Mouse (Mus musculus) neural tube, embryonic 14.5 days (tissue): ENCODE results near the gene B830017H08Rik. TPM values are rescaled to one million over a fixed set of nuclear protein-coding genes. Genes with fewer than 3 reads are reported as not detected.

Experiments
- ATAC-seq: fragments of 200-750 bp; cut with Nextera tagmentation; 2 replicates; pipeline ENCODE4 v1.8.0; 2017; ENCODE audit warnings: low read depth, mild to moderate bottlenecking, moderate TSS enrichment, moderate library complexity
- H3K27ac ChIP-seq: fragments of 300-500 bp; sonication (generic); 2 replicates; pipeline ENCODE4 v1.5.1; 2014; ENCODE audit warnings: low read depth, mild to moderate bottlenecking, control low read depth, low read length, moderate library complexity, mixed read lengths
- H3K27me3 ChIP-seq: fragments of 300-500 bp; sonication (generic); 2 replicates; pipeline ENCODE4 v1.6.1; 2014; ENCODE audit warnings: low read length; ENCODE audit not compliant: control insufficient read depth, insufficient read depth
- H3K36me3 ChIP-seq: fragments of 300-500 bp; sonication (generic); 2 replicates; pipeline ENCODE4 v1.6.1; 2014; ENCODE audit warnings: low read length, mixed read lengths; ENCODE audit not compliant: control insufficient read depth, insufficient read depth
- H3K4me1 ChIP-seq: fragments of 300-500 bp; sonication (generic); 2 replicates; pipeline ENCODE4 v1.6.1; 2014; ENCODE audit warnings: low read length; ENCODE audit not compliant: control insufficient read depth, insufficient read depth
- H3K4me2 ChIP-seq: fragments of 300-500 bp; sonication (generic); 2 replicates; pipeline ENCODE4 v1.6.1; 2014; ENCODE audit warnings: mild to moderate bottlenecking, low read depth, low read length, control low read depth
- H3K4me3 ChIP-seq: fragments of 300-500 bp; sonication (generic); 2 replicates; pipeline ENCODE4 v1.5.1; 2014; ENCODE audit warnings: low read depth, low read length, control low read depth, mixed read lengths
- H3K9ac ChIP-seq: fragments of 300-500 bp; sonication (generic); replicated peaks from 2 replicates; pipeline ENCODE4 v1.6.1; 2014; ENCODE audit warnings: low read depth, mild to moderate bottlenecking, control low read depth, low read length, mixed read lengths
- H3K9me3 ChIP-seq: fragments of 300-500 bp; sonication (generic); 2 replicates; pipeline ENCODE4 v1.6.1; 2016; ENCODE audit warnings: low read length; ENCODE audit not compliant: control insufficient read depth
- WGBS: fragments of 180-500 bp; shearing (Covaris S2); extraction: QIAGEN DNeasy Blood & Tissue Kit; methylation state at CpG from one replicate; pipeline ENCODE4 v1.1.7; 2014; 5-methylcytosine and 5-hydroxymethylcytosine counted together
- polyA plus RNA-seq: library from polyadenylated mRNA; unstranded; fragments of >200 nt; fragmentation: Nextera tagmentation; extraction: Ambion mirVana; gene quantifications from 2 replicates; pipeline ENCODE4 v1.2.1, GENCODE M21; 2014

B830017H08Rik gene
- polyA plus RNA-seq, 1 experiment from 2014 or later, result 6.5 TPM

DNA sequence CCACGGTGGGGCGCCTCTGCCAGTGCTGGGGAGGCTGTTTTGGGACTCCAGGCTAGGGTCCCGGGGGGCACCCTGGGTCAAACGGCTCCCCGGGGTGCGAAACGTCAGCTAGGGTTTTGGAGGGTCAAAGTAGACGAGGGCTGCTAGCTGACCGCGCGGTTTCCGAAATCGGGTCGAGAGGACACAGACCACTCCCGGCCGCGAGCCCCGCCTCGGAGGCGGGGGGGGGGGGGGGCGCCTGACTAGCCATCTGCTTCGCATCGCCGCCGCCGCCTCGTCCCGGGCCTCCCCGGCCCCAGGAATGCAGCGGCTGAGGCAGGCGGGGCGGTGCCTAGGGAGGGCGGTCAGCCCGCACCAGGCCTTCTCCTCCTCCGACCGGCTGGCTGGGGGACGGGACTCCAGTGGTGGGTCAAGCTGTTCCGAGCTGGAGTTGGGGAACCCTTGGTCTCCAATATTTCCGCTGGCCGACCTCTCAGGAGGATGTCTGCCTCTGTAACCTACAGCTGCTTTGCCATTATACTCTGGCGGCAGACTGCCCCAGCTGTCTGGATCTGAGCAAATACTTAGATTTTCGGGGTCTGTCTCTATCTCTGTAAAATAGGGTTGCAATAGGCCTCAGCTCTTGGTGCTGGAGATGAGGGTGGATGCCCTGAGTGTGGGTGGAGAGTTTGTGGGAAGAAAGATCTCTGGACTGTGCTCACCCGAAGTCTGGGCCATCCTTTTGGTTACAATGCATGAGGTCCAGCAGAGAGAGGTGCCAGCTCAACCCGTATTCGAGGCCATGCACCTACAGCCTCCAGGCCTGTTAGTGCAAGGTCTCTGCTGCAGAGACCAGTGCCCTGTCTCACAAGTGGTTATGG lies 34.4 kb upstream of the B830017H08Rik start:
- peak overlapping the region; percentile 39; the same call in 1 of the 2 replicates for H3K4me3 ChIP-seq
- H3K9ac ChIP-seq, result peak overlapping the region; percentile 53; the same call in 1 of the 2 replicates
- H3K9me3 ChIP-seq, result no peaks in the 10 kb centered on the region
- ATAC-seq, result no peak
- 1% methylated on average over 23 of the region's 45 CpGs for WGBS
- H3K4me1 ChIP-seq, result peaks cover 28% of the 10 kb centered on the region
- H3K36me3 ChIP-seq, result no peaks in the 10 kb centered on the region
- peak overlapping the region; percentile 76 for H3K4me2 ChIP-seq
- H3K27ac ChIP-seq, result no peak overlapping the region
- peaks cover 72% of the 10 kb centered on the region for H3K27me3 ChIP-seq

DNA sequence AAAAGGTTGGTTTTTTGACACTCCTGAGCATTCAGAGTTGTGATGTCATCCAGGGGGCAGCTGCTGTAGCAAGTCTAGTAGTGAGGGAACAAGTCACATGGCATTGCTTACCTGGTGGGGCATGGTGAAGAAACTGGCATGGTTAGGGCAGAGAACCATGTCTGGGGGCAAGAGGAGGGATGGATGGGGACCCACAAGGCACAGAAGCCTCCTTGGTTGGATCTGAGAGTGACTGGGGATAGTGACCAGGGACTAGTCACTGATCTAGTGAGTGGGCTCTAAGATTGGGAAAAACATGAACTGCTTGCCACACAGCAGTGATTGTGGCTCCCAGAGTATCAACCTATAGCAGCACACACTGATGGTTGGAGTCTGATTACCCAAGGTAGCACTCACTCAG lies 33.3 kb upstream of the B830017H08Rik start:
- no peak overlapping the region for H3K27ac ChIP-seq
- no peak for ATAC-seq
- H3K9ac ChIP-seq, result no peak overlapping the region
- no peaks in the 10 kb centered on the region for H3K9me3 ChIP-seq
- H3K36me3 ChIP-seq, result no peaks in the 10 kb centered on the region
- no peak overlapping the region for H3K4me2 ChIP-seq
- H3K4me1 ChIP-seq, result peaks cover 33% of the 10 kb centered on the region
- H3K27me3 ChIP-seq, result peaks cover 82% of the 10 kb centered on the region
- H3K4me3 ChIP-seq, result no peak overlapping the region

DNA sequence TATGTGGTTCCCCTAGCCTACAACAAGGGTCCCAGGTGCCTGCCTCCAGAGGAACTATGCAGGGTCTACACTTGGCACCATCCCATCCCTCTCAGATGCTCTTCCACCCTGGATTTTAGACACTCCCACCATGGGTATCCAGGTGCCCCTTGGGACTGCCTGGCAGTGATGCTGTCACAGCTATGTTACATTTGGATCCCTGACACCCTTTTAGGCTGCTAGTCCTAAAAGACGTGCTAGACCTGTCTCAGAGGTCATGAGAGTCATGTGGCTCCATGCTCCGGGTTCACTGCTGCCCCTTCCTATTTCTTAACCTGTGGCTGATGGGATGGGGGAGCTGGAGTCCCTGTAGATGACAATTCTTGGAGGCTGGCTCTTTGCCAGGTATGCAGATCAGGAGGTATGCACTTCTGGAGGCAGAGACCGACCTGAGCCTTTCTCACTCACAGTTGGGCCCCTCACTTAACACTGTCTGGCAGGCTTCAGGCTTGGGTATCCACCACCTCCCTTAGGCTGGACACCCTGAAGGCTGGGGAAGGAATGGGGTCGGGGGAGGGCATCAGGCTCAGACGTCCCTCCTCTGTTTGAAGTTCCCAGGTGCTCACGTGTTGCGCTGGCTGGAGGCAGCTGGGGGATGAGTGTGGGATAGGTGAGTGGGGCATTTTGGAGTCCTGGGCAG lies 31.0 kb upstream of the B830017H08Rik start:
- Histone ChIP-seq H3K36me3 (no peaks in the 10 kb centered on the region), H3K27ac (no peak overlapping the region), H3K4me1 (peaks cover 39% of the 10 kb centered on the region), H3K4me2 (no peak overlapping the region), H3K9ac (no peak overlapping the region), H3K27me3 (peaks cover 86% of the 10 kb centered on the region), H3K9me3 (no peaks in the 10 kb centered on the region), H3K4me3 (peak overlapping the region; percentile 31; the same call in 1 of the 2 replicates)
- 5% methylated on average over 7 of the region's 7 CpGs for WGBS
- no peak for ATAC-seq

DNA sequence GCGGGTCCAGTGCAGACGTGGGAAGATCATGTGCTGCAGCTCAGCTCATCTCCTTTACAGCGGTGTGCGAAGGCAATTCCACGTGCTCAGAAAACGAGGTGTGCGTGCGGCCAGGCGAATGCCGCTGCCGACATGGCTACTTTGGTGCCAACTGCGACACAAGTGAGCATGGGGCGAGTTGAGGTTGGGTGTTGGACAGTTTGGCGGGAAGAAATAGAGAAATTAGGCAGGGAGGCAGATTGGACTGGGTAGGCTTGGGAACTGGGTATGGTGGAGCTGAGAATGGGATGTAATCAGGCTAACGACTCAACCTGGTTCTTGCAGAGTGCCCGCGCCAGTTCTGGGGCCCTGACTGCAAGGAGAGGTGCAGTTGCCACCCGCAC lies 30.5 kb upstream of the B830017H08Rik start:
- peak overlapping the region; percentile 28; the same call in 1 of the 2 replicates for H3K9ac ChIP-seq
- no peak overlapping the region for H3K27ac ChIP-seq
- peak overlapping the region; percentile 31 for H3K4me3 ChIP-seq
- H3K36me3 ChIP-seq, result no peaks in the 10 kb centered on the region
- peaks cover 82% of the 10 kb centered on the region for H3K27me3 ChIP-seq
- 6% methylated on average over 18 of the region's 18 CpGs for WGBS
- no peak for ATAC-seq
- H3K4me1 ChIP-seq, result peaks cover 34% of the 10 kb centered on the region
- peak overlapping the region; percentile 55 for H3K4me2 ChIP-seq
- no peaks in the 10 kb centered on the region for H3K9me3 ChIP-seq

DNA sequence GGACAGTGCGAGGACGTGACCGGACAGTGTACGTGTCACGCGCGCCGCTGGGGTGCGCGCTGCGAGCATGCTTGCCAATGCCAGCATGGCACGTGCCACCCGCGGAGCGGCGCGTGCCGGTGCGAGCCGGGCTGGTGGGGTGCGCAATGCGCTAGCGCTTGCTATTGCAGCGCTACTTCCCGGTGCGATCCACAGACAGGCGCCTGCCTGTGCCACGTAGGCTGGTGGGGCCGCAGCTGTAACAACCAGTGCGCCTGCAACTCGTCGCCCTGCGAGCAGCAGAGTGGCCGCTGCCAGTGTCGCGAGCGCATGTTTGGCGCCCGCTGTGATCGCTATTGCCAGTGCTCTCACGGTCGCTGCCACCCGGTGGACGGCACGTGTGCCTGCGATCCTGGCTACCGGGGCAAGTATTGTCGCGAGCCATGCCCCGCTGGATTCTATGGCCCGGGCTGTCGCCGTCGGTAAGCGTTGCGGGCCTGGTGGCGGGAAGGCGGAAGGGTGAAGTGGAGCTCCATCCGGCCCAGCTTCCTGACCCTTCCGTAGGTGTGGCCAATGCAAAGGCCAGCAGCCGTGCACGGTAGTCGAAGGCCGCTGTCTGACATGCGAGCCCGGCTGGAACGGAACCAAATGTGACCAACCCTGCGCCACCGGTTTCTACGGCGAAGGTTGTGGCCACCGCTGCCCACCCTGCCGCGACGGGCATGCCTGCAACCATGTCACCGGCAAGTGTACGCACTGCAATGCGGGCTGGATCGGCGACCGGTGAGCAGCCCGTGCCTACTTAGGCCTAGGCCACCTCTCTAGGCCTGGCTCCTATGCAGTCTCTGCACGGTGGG lies 29.9 kb upstream of the B830017H08Rik start:
- H3K27me3 ChIP-seq, result peaks cover 77% of the 10 kb centered on the region
- H3K4me3 ChIP-seq, result peak overlapping the region; percentile 31
- no peaks in the 10 kb centered on the region for H3K36me3 ChIP-seq
- peak overlapping the region; percentile 55 for H3K4me2 ChIP-seq
- no peaks in the 10 kb centered on the region for H3K9me3 ChIP-seq
- 0 out of 2 replicates have a peak, but pooled peaks have one; percentile 9 for ATAC-seq
- WGBS, result 2% methylated on average over 83 of the region's 83 CpGs
- H3K9ac ChIP-seq, result peak overlapping the region; percentile 28
- no peak overlapping the region for H3K27ac ChIP-seq
- H3K4me1 ChIP-seq, result peaks cover 35% of the 10 kb centered on the region

DNA sequence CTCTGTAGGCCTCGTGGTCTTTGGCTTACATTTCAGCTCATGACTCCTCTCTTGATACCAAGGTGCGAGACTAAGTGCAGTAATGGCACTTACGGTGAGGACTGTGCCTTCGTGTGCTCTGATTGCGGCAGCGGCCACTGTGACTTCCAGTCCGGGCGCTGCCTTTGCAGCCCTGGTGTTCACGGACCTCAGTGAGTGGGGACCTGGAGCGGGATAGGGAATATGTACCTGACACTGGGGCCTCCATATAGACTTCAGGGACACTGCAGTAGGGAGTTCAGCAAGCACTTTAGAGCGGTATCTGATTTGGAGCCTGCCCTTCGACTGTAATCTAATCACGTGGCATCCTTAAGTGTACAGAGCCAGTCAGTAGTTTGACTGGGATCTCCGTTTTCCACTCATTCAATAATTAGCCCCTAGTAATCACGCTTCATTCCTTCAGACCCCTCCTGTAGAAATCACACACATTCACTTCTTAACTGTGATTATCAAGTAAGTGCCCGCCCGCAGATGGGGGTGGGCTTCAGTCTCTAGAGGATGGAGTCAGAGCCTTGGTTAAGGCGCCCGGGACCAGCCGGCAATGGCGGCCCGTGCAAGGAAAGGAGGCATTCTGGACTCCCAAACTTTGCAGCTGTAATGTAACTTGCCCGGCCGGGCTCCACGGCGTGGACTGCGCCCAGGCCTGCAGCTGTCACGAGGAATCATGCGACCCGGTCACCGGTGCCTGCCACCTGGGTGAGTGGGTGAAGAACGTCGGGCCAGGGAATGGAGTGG lies 29.1 kb upstream of the B830017H08Rik start:
- Histone ChIP-seq H3K9me3 (no peaks in the 10 kb centered on the region), H3K9ac (no peak overlapping the region), H3K4me3 (peak overlapping the region; percentile 31), H3K27me3 (peaks cover 71% of the 10 kb centered on the region), H3K4me2 (peak overlapping the region; percentile 55), H3K27ac (no peak overlapping the region), H3K36me3 (no peaks in the 10 kb centered on the region), H3K4me1 (peaks cover 29% of the 10 kb centered on the region)
- ATAC-seq, result no peak
- 9% methylated on average over 33 of the region's 33 CpGs for WGBS

DNA sequence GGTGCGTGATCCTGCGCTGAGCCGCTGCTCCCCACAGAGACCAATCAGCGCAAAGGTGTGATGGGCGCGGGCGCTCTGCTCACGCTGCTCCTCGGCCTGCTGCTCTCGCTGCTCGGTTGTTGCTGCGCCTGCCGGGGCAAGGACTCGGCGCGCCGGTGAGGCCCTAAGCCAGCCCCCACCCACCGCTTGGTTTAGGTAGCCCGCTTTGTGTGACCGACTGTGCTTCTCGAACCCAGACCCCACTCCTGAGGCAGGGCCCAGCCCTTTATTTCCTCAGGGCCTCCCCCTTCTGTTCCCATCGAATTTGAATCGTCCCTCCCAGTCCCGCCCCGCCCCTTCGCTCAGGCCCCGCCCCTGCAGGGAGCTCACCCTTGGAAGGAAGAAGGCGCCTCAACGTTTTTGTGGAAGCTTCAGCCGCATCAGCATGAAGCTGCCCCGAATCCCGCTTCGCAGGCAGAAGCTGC lies 28.4 kb upstream of the B830017H08Rik start:
- Histone ChIP-seq H3K27ac (no peak overlapping the region), H3K9ac (no peak overlapping the region), H3K4me1 (peaks cover 33% of the 10 kb centered on the region), H3K9me3 (no peaks in the 10 kb centered on the region), H3K4me3 (peak overlapping the region; percentile 24), H3K36me3 (no peaks in the 10 kb centered on the region), H3K4me2 (peak overlapping the region; percentile 43), H3K27me3 (peaks cover 64% of the 10 kb centered on the region)
- no peak for ATAC-seq
- WGBS, result under 1% methylated on average over 33 of the region's 33 CpGs

DNA sequence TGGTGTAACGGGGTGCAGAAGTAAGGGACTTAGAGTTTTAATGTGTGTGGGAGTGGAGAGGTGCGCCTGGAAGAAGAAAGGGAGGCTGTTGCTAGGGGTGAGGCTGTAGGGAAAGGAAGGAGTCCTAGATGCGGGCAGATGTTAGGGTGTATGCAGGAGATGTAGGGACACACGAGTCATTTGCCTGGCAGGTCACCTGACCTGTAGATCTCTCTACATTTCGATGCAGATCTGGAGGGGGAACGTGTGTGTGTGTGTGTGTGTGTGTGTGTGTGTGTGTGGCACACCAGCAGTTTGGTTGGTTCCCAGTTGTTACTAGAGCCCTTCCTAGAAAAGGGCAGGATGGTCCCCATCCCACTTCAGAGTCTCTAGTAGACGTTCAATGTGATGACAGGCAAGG lies 27.9 kb upstream of the B830017H08Rik start:
- 14% methylated on average over 7 of the region's 7 CpGs for WGBS
- H3K4me2 ChIP-seq, result peak overlapping the region; percentile 43; the same call in 1 of the 2 replicates
- no peak overlapping the region for H3K27ac ChIP-seq
- ATAC-seq, result no peak
- peaks cover 34% of the 10 kb centered on the region for H3K4me1 ChIP-seq
- peak overlapping the region; percentile 24 for H3K4me3 ChIP-seq
- no peak overlapping the region for H3K9ac ChIP-seq
- H3K9me3 ChIP-seq, result no peaks in the 10 kb centered on the region
- H3K27me3 ChIP-seq, result peaks cover 59% of the 10 kb centered on the region
- no peaks in the 10 kb centered on the region for H3K36me3 ChIP-seq
